Mouse (Mus musculus) cerebellum, adult 9-10 months (tissue): ENCODE data around the gene Zfp652.
"Not testable (repeated sequence)": the region's sequence is repeated elsewhere in the genome, so short reads cannot be mapped to it uniquely, and the experiment has no call there.

ENCODE experiments used
- DNase-seq: peaks from one replicate; pipeline ENCODE4 v3.0.0; 2022

Gene Zfp652

GRCm38 (mm10) chr11:95712085-95712562 is 349 bp upstream of the Zfp652 start:
- DNase-seq = no peak

GRCm38 (mm10) chr11:95713225-95713810 is 845 bp downstream of the Zfp652 start:
- no peak for DNase-seq

- DNase-seq = peak; percentile 62
Measured at GRCm38 (mm10) chr11:95713811-95714241, 1.4 kb downstream of the Zfp652 start.

GRCm38 (mm10) chr11:95714411-95714810 is 1.9 kb downstream of the Zfp652 start:
- no peak for DNase-seq

- peak; percentile 28 for DNase-seq
Measured at GRCm38 (mm10) chr11:95716136-95716535, 3.7 kb downstream of the Zfp652 start.

GRCm38 (mm10) chr11:95719356-95719755 is 6.9 kb downstream of the Zfp652 start:
- DNase-seq = peak; percentile 63

GRCm38 (mm10) chr11:95723287-95723686 is 10.8 kb downstream of the Zfp652 start, which contains the start of gene B130006D01Rik:
Gene B130006D01Rik (plus strand): TSS chr11:95723587.
- DNase-seq = no peak

- no peak for DNase-seq
Measured at GRCm38 (mm10) chr11:95724466-95724865, 12.0 kb downstream of the Zfp652 start.

- no peak for DNase-seq
Measured at GRCm38 (mm10) chr11:95726156-95726555, 13.7 kb downstream of the Zfp652 start.

GRCm38 (mm10) chr11:95727947-95728346 is 15.5 kb downstream of the Zfp652 start:
- no peak for DNase-seq

GRCm38 (mm10) chr11:95728916-95729907 is 16.7 kb downstream of the Zfp652 start:
- DNase-seq = no peak

- no peak for DNase-seq
Measured at GRCm38 (mm10) chr11:95734485-95734884, 22.0 kb downstream of the Zfp652 start.

GRCm38 (mm10) chr11:95737811-95738210 is 25.3 kb downstream of the Zfp652 start:
- DNase-seq = no peak

GRCm38 (mm10) chr11:95744521-95744920 is 32.0 kb downstream of the Zfp652 start:
- no peak for DNase-seq

GRCm38 (mm10) chr11:95746821-95747220 is 34.3 kb downstream of the Zfp652 start:
- DNase-seq = peak; percentile 62

- DNase-seq = no peak
Measured at GRCm38 (mm10) chr11:95748331-95748730, 35.9 kb downstream of the Zfp652 start.

- DNase-seq = no peak
Measured at GRCm38 (mm10) chr11:95749619-95750018, 37.1 kb downstream of the Zfp652 start.

- peak; percentile 87 for DNase-seq
Measured at GRCm38 (mm10) chr11:95750995-95751394, 38.5 kb downstream of the Zfp652 start.

- DNase-seq = not testable (repeated sequence)
Measured at GRCm38 (mm10) chr11:95755137-95755536, 42.7 kb downstream of the Zfp652 start.

- DNase-seq = no peak
Measured at GRCm38 (mm10) chr11:95760521-95760920, 48.0 kb downstream of the Zfp652 start.

- no peak for DNase-seq
Measured at GRCm38 (mm10) chr11:95762996-95763395, 50.5 kb downstream of the Zfp652 start.

- no peak for DNase-seq
Measured at GRCm38 (mm10) chr11:95764806-95765205, 52.3 kb downstream of the Zfp652 start.

GRCm38 (mm10) chr11:95765334-95765733 is 52.9 kb downstream of the Zfp652 start:
- no peak for DNase-seq

GRCm38 (mm10) chr11:95768244-95768643 is 55.8 kb downstream of the Zfp652 start:
- no peak for DNase-seq
